Mouse (Mus musculus): ENCODE data around the gene Brdt. TPM values are rescaled to one million over a fixed set of nuclear protein-coding genes. Genes with fewer than 3 reads are reported as not detected.
A peak's percentile ranks its signal among the peaks of the same experiment; 100 is the strongest.

The Brdt gene
- 10 to 100 TPM; 15.5 to 16.2 TPM for total RNA-seq (2021)
- long read RNA-seq, partial matches to known transcripts = 1 of 3 reads
- long read RNA-seq, other reads (novel, unspliced or antisense) = 2 of 3 reads

DNA sequence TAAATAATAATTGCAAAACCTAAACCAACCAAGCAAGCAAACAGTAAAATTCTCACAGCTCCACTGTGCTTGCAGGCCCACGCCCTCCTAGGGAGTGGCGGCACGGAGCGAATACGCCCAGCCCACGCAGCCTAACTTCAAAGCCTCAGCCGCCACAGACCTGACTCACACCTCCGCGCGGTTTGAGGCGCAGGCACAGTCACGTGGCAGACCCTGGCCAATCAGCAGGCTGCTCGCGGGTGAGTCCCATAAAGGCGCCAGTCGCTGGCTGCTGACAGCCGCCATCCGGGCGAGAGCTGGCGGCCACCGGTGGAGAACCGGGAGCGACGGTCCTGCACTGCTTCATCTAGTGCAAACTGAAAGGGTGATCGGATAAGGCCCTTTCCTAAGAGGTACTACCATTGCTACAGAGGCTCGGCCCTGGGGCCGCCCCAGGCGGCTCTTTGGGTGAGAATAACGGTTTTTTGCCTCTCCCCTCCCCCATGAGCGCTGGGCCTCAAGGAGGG lies at the start of gene Brdt:
Gene Brdt (plus strand): TSS at position 244 of the 506 bp plus-strand sequence.
- DNase-seq (ENCODE audit: low spot score in 2 of 2) = no peak

DNA sequence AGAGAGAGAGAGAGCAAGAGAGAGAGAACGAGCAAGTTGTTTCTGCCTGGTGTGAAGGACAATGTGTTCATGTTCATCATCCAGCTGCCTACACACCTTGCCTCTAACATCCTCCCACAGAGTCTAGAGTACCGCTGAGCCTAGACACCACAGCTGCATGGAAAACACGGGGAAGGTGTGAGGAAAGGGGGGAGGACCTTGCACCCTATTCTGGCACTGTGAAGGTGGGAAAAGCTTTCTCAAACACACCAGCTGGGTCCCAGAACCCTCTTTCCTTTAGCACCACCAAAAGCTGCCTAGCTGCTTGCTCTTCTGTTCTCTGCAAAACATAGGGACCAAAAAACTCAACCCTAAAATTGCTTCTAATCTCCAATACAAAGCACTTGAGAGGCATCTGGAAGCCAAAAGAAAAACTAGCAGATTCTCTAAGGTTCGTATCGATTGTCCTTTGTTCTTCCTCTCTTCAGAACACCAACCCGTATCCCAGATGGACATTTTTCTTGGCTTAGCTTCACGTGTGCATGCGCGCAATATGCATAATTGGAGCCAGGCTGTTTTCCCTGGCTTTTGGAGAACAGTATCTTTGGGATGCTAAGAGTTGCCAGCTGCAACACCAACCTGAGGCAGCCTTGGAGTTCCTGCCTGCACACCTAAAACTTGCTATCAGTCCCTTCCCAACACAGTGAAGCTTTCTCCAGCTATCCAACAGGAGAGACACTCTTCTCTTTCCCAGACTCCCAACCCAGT lies 48.2 kb upstream of the Brdt start:
- DNase-seq (ENCODE audit: low spot score in 2 of 2) = peak in 1 of 2 experiments; percentile 46

DNA sequence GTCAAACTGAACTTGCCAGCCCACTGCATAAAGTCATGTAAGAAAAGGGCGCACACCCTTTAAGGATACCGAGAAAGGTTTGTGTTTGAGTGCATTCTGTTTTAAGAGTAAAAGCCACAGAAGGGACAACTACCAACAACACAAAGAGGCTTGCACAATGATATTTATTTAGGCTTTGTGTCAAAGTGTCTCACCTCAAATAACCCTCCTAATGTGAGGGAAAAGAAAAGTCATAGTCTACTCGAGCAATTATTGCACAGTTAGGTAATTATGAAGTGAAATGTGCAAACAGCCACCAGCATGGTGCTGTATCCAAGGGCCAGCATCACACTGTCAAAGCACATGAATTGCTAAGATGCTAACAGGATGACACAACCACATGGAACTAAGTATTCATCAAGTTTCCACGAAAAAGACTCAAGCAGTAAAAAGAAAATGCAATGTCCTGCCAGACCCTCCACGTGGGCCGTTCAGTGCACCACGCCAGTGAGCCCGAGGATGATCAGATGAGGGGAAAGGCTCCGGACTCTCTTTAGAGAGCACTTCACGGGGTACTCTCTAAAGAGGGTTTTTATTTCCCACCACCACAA lies 46.9 kb upstream of the Brdt start:
- no peak for DNase-seq (ENCODE audit: low spot score in 2 of 2)

DNA sequence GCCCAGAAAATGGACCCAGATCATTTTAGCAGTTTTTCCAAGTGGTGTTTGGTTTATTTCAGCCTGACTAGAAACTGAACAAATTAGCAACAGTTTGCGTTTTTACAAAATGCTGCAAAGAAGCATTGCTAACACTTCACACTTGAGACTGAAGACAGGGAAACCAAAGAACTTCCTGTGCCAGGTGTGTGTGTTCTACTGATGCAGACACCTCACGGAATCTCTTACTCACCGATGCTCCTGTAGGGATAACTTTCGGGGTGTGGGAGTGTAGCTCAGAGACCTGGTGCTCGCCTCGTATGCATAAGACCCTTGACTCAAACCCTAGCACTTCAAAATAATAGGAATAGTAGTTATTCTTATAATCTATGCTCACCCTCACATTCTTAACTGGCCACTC lies 45.4 kb upstream of the Brdt start:
- no peak for DNase-seq (ENCODE audit: low spot score in 2 of 2)

- DNase-seq (ENCODE audit: low spot score in 2 of 2) = peak in 1 of 2 experiments; percentile 25
Measured at GRCm38 (mm10) chr5:107287254-107287907, 43.6 kb upstream of the Brdt start.

DNA sequence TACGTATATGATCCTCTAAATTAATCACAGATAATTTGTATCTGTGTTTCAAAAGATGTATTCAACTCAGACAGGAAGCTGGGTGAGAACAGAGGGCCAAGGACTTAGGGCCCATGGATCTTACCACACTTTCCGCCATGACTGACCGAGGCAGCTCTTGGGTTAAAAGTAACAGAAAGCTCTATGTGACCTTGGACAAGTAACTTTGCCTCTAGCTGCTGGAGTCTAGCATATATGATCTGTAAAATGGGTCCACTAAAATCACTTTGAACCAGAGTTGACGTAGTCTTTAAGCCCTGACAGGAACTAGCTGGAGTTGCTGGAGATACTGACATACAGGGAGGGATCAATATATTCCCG lies 43.1 kb upstream of the Brdt start:
- DNase-seq (ENCODE audit: low spot score in 2 of 2) = no peak

GRCm38 (mm10) chr5:107288427-107289233 lies 42.3 kb upstream of the Brdt start:
- peak in 1 of 2 experiments; percentile 26 for DNase-seq (ENCODE audit: low spot score in 2 of 2)

DNA sequence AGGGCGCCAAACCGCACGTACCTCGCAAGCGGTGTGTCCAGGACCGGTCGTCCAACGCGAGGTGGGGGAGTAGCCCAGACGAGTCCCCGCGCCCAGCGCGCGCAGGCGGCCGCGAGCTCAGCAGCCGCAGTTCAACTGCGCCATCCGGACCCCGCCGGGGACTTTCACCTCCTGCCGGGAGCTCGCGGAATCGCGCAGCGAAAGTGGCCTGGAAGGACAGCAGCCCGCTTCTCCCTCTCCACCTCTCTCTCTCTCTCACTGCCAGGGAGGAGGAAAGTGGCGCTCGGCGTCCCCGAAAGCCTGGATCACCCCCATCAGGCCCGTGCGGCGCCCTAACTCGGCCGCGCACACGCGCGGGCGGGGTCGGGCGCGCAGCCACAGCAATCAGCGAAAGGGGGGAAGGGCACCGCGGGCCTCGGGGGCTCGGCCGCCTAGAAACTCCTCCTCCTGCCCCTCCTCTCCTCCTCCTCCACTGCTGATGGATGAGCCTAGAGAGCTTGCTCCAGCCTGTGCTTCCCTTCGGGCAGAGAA lies 41.7 kb upstream of the Brdt start, which contains the start of gene Tgfbr3:
Gene Tgfbr3 (minus strand): TSS at position 396 of the 531 bp plus-strand sequence.
- DNase-seq (ENCODE audit: low spot score in 2 of 2) = peak; percentile 74 to 88

GRCm38 (mm10) chr5:107289986-107290385 lies 41.0 kb upstream of the Brdt start:
- DNase-seq (ENCODE audit: low spot score in 2 of 2) = no peak

GRCm38 (mm10) chr5:107294041-107294440 lies 36.9 kb upstream of the Brdt start:
- no peak for DNase-seq (ENCODE audit: low spot score in 2 of 2)

DNA sequence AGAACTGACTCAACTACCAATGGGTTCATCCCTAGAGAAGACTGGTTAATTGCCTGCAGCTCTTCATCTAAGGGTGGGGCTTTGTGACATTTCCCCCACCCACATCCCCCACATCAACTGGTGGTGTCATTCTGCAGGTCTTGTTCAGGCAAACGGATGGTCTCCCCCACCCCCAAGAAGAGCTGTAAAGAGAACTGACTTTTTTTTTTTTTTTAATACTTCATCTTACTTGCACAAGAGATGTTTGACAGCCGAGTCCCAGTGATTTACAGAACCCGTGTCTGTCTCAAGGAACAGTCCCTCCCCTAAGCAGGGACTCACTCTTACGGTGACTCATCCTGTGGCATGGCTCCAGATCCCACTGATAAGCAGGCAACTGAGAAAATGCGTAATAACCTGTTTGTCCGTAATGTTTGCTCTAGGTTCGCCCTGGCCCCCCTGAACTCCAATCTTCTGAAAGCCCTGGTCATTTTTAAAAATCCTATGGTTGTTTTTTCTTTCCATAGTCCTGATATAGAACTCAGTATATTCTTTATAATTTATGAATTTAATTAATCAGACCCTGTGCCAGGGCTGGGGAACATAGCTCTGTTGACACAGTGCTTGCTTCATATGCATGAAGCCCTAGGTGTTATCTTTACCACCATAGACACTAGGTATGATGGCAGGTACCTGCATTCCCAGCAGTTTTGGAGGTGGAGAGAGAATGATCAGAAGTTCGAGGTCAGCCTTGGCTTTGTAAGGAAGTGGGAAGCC lies 35.7 kb upstream of the Brdt start:
- no peak for DNase-seq (ENCODE audit: low spot score in 2 of 2)

GRCm38 (mm10) chr5:107295817-107296511 lies 35.0 kb upstream of the Brdt start:
- no peak for DNase-seq (ENCODE audit: low spot score in 2 of 2)

GRCm38 (mm10) chr5:107296512-107297322 lies 34.2 kb upstream of the Brdt start:
- no peak for DNase-seq (ENCODE audit: low spot score in 2 of 2)

GRCm38 (mm10) chr5:107298854-107299253 lies 32.1 kb upstream of the Brdt start:
- no peak for DNase-seq (ENCODE audit: low spot score in 2 of 2)

DNA sequence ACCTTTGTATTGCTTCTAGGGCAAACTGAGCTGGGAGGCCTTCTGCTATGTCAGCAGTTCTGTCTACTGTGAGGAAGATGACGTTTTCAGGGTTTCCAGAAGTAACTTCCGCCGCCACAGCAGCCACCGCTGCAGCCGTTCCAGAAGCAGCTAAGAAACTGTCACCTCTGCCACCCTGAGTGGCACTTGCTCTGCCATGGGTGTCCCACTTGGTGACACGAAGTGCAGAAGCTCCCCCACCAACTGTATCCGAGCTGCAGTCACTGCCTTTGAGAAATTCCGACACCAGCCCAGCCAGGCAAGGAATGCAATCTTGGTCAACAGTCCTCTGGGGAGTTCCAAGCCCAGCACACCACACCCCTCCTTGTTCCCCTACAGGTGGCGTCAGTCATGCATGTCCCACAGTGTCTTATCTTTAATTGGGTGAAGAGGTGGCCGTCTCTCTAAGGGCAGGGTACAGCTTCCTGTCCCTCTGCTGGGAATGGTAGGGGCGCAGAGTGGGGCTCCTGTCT lies 27.6 kb upstream of the Brdt start:
- no peak for DNase-seq (ENCODE audit: low spot score in 2 of 2)

DNA sequence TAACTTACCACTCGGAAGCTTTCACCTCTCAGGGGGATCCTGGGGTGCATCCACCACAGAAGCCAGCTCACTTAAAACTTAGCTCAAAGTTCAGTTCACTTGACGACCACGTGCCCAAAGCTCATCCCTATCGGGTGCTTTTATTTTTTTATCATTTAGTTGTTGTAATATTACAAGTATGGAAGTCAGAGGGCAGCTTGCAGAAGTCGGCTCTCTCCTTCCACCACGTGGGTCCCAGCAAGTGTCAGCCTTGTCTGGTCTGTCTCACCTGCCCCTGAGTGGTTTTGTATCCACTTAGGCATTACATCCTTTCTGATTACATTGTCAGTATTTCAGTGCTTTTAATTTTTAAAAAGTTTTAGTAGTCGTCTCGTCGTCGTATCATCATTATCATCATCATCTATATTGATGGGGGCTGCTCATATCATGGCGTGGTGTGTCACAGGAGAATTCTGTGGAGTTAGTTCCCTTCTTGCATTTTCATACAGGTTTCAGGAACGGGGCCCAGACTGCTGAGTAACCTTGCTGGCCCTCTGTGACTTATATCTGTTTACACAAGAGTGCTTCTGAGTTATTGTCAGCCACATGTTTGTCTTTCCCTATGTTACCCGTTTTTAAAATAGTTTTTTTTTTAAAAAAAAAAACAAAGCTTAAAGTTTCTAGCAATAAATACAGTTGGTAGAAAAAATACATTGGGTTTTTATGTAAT lies 26.7 kb upstream of the Brdt start:
- no peak for DNase-seq (ENCODE audit: low spot score in 2 of 2)

DNA sequence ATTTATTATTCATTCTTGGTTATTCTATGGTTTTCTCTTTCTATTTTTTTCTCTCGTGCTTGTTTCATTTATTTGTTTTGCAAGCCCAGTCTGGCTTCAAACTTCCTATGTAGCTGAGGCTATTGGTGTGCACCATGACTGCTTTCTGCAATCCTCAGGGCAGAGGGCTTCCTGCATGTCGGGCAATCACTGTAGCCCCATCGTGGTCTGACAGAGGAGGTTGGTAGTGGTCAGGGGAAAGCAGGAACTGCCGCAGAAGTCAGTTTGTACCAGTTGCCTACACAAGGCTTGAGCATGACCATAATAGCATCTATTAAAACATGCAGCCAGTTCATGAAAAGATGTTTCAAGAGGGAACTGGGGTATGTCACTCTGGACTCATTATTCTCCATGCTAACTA lies 23.5 kb upstream of the Brdt start:
- no peak for DNase-seq (ENCODE audit: low spot score in 2 of 2)

GRCm38 (mm10) chr5:107317141-107317540 lies 13.8 kb upstream of the Brdt start:
- DNase-seq (ENCODE audit: low spot score in 2 of 2) = no peak

All from layer of hippocampus, adult 18-20 months (tissue).